Mouse (Mus musculus): ENCODE results near the gene Xrcc2.
"Not testable (repeated sequence)": the region's sequence is repeated elsewhere in the genome, so short reads cannot be mapped to it uniquely, and the experiment has no call there.

Xrcc2 gene

DNA sequence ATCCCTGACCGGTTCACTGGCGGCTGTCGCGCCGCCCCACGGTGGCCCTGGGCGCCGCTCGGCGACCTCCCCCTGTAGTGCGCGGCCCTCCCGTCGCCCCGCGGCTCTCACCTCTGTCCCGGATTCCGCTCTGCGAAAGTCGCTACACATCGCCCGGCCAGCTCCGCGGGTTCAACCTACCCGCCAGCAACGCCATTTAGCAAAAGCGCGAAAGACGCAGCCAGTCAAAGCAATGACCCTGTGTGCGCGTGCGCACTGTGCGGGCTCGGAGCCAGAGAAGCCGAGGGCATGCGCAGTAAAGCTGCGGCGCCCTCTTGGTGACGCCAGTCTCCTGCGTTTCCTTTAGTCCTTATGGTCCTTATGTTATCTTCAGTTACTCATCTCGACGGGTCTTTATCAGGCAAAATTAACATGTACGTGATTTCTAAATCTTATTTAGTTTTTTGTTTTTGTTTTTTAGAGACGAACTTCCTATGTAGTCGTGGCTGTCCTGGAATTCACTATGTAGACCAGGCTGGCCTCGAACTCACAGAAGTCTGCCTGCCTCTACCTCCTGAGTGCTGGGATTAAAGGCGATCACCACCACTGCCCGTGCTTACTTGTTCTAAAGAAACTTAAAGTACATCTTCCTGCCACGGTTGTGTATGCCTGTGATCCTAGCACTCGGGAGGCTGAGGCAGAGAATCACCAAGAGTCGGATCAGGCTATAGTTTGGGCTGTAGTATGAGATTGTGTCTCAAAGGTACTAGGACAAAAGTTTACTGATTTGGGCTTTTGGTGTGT is at the start of gene Xrcc2:
Xrcc2 (minus strand) TSS at position 259 of the 783 bp plus-strand sequence.
- peak; percentile 96 for DNase-seq

- DNase-seq: no peak
These were observed 48.7 kb upstream of the Xrcc2 start for GRCm38 (mm10) chr5:25754236-25754766.

GRCm38 (mm10) chr5:25753556-25754235 is 48.1 kb upstream of the Xrcc2 start:
- DNase-seq: no peak

DNA sequence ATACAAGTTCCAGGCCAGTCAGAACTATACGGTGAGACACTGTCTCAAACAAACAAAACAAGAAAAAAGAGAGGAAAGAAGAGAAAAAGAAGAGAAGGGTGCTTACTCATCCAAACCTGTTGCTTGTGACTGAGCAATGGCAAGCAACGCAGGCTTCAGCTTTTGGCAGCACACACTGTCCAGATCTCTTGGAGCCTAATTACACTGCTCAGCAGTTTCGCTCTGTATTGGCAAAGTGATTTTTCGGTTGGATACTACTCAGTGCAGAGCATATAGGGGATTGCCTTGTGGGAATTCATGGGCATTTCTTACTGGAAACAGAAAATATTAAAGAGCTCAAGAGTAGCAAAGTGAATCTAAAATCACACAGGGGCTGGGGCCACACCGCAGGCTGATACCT is 47.2 kb upstream of the Xrcc2 start:
- no peak for DNase-seq

DNA sequence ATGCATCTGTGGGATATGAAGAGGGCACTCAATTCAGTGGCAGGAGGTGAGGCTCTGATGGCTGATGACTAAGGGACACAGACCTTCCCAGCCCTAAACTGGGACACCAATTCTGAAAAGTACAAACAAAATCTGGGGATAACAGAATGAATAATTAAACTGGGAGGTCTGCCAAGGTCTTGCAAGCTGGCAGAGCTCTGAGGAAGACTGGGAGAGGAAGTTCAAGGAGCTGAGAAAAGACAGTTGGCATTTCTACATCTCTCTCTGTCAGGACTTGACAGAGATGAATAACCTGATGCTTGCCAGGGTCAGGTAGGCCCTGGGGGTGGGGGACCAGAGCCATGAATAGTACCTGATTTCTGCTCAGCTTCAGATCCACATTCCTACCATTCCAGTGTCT is 45.9 kb upstream of the Xrcc2 start:
- peak; percentile 8 for DNase-seq

DNA sequence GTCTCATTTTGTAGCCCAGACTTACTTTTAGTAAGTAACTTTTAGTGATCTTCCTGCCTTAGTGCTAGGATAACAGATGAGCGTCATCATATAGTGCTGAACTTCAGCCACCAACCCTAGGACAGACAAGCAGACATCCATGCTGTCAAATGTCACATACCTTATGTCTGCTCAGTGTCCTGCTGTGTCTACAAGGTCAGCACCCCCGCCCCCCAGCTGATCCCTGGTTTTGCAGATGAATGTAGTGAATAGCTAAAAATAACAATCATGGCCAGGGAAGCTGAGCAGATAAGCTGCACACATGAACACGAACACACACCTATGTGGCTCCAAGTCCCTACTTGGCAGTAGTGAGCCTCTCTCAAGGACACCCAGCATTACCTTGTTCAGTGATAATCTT is 43.0 kb upstream of the Xrcc2 start:
- no peak for DNase-seq

GRCm38 (mm10) chr5:25747904-25748303 is 42.3 kb upstream of the Xrcc2 start:
- DNase-seq: no peak

DNA sequence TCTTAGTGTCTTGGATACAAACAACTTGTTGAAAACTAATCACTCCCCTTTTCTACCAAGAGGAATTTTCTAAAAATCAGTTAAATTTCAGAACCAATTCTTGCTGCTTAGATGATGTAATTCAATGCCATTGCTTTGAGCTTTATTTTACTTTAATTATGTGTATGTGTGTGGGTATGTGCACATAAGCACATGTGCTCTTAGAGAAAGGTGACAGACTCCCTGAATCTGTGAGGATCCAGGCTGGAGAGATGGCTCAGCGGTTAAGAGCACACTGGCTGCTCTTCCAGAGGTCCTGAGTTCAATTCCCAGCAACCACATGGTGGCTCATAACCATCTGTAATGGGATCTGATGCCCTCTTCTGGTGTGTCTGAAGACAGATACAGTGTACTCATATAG is 33.3 kb upstream of the Xrcc2 start:
- not testable (repeated sequence) for DNase-seq

DNA sequence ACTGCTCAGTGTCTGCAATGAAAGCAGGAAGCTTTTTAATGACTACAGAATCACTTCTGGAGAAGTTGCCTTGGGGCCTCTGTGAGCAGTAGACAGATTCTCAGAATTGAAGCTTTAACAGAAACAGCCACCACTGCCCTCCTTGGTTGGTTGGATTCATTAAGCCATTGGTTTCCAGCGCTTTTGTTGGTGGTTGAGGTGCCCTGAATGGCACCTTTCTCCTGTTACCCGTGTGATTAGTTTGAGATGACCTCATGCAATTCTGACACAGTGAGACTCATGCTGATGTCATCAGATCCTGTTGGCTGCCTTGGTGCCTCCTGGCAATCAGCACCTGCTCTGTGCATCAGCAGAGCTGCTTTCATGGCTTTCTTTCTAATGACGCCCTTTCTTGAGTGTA is 32.8 kb upstream of the Xrcc2 start:
- DNase-seq: no peak

- DNase-seq: no peak
These were observed 30.2 kb upstream of the Xrcc2 start for GRCm38 (mm10) chr5:25735861-25736260.

GRCm38 (mm10) chr5:25734318-25734717 is 28.7 kb upstream of the Xrcc2 start:
- peak; percentile 39 for DNase-seq

GRCm38 (mm10) chr5:25724134-25724675 is 18.6 kb upstream of the Xrcc2 start:
- DNase-seq: no peak

GRCm38 (mm10) chr5:25723016-25723415 is 17.4 kb upstream of the Xrcc2 start:
- no peak for DNase-seq

DNA sequence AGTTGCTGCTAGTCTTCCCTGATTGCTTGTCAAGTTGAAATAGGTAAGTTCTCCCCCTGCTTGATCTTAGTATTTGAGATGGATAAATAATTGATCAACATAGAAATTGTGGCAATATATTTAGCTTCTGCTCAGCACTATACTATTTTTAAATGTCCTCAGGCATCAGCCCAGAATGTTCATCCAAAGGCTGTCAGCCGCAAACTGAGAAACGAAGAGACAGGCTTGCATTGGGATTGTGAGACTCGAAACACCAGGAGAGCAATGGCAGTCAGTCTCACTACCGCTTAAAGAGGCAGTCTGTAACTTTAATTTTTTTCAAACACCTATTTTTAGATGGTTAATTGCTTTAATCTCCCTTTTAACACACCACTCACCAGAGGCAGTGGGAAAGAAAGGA is 13.8 kb upstream of the Xrcc2 start:
- DNase-seq: no peak

GRCm38 (mm10) chr5:25713001-25713706 is 7.5 kb upstream of the Xrcc2 start:
- DNase-seq: not testable (repeated sequence)

DNA sequence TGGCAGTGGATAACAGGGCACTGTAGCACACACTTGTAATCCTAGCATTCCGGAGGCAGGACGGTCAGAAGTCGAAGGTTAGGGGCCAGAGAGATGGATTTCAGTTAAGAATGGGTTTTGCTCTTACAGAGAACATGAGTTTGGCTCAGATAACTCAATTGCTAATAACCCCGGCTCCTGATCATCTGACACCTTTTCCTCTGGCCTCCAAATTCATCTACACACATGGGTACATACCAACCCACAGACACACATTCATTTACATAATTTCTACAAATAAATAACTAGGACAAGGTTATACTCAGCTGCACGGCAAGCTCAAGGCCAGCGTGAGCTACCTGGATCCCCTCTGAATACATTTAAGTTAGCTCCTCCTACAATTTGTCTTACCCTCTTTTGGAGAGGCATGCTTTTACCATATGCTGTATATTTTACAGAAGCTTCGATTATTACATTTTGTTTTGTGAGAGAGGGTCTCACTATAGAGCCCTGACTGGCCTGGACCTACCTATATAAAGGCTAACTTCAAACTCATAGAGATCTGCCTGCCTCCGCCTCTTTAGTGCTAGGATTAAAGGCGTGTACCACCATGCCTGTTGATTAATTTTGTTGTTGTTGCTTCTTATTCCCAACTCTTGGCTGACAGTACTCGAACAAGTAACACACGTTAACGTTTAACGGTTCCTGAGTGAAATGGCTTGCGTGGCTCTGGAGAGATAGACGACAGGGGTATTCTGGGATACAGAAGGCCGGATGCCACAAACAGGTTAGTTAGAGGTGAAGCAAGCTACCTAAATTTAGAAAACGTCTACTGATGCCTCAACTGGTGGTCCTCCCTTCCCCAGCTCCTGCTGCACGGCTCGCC is 691 bp downstream of the Xrcc2 start:
- no peak for DNase-seq

DNA sequence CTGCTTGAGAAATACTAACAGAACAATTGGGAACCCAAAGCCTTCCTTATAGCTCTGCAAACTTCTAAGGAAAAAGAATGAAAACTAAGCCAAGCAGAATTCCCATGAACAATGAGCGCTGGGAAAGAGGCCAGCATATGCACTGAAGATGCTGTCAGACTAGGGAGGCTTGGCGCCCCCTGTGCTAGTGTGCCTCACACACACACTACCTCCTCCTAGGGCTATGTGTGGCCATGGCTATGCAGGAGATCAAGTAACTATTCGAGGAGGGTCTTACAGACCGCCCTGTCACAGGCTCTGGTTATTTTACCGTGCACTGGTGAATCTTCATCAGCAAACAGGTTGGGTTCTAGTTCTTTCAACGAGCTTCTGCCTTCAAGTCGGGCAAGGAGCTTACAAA is 7.7 kb downstream of the Xrcc2 start:
- DNase-seq: no peak

GRCm38 (mm10) chr5:25696256-25696655 is 9.4 kb downstream of the Xrcc2 start:
- DNase-seq: no peak

GRCm38 (mm10) chr5:25695786-25696185 is 9.8 kb downstream of the Xrcc2 start:
- no peak for DNase-seq

- no peak for DNase-seq
These were observed 33.7 kb downstream of the Xrcc2 start for GRCm38 (mm10) chr5:25671696-25672520.

- DNase-seq: no peak
These were observed 34.6 kb downstream of the Xrcc2 start for GRCm38 (mm10) chr5:25671051-25671450.

Data from kidney, adult 18-20 months (tissue).